Mouse (Mus musculus) cortical plate, adult 2 months (tissue): ENCODE measurements around the gene Fgd2.

Experiments
- CTCF ChIP-seq: fragments of 200-500 bp; IDR thresholded peaks from 2 replicates; pipeline ENCODE4 v1.5.1; 2011; ENCODE audit warnings: mild to moderate bottlenecking, control low read depth, low read length; ENCODE audit not compliant: insufficient read depth; ENCODE audit errors: extremely low read depth
- POLR2A ChIP-seq: fragments of 200-500 bp; IDR thresholded peaks from 2 replicates; pipeline ENCODE4 v1.6.1; 2011; ENCODE audit warnings: mild to moderate bottlenecking, low read length, control low read depth; ENCODE audit not compliant: insufficient read depth; ENCODE audit errors: extremely low read depth

DNA sequence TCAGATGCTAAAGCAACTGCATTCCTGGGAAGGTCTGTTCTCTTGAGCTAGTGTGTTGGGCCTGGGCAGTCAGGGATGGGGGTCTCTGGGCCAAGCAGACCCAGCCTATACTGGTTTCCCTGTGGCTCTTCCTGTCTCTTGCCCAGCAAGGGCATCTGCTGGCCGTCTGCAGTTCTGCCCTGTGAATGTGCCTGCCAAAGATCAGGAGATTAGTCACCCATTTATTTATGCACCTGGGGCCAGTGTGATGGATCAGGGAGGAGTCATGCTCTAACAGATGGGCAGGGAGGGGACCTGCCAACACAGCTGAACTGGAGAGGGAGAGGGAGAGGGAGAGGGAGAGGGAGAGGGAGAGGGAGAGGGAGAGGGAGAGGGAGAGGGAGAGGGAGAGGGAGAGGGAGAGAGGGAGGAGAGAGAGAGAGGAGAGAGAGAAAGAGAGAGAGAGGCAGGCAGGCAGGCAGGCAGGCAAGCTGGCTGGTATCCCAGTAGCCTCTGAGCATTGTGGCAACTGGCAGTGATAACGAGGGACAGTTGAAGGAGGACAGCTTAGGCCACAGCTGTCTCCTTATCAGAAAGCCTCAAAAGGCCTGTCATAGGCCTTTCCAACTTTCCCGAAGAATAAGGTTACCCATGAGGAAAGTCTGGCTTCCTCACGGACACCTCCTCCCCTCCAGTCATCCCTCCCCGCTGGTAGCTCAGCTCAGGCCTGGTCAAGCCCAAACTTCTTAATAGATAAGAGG, 29.9 kb upstream of the Fgd2 start:
- TF ChIP-seq POLR2A (no peak), CTCF (no peak)
